Mouse (Mus musculus) hindbrain, embryonic 11.5 days (tissue): ENCODE measurements around the gene Necap2. TPM values are rescaled to one million over a fixed set of nuclear protein-coding genes. Genes with fewer than 3 reads are reported as not detected.

Experiments
- ATAC-seq: fragments of 200-750 bp; cut with Nextera tagmentation; 2 replicates; pipeline ENCODE4 v1.8.0; 2017; ENCODE audit warnings: mild to moderate bottlenecking, moderate TSS enrichment, moderate library complexity; ENCODE audit not compliant: low FRiP score
- DNase-seq: peaks from one replicate; pipeline ENCODE4 v3.0.0-alpha.2; 2015; ENCODE audit warnings: low spot score
- H3K27ac ChIP-seq: fragments of 300-500 bp; sonication (generic); 2 replicates; pipeline ENCODE4 v1.5.1; 2014; ENCODE audit warnings: mild to moderate bottlenecking, low read depth, low read length
- H3K27me3 ChIP-seq: fragments of 300-500 bp; sonication (generic); 2 replicates; pipeline ENCODE4 v1.6.1; 2014; ENCODE audit warnings: mild to moderate bottlenecking, low read length, moderate library complexity, mixed read lengths; ENCODE audit not compliant: control insufficient read depth, insufficient read depth
- H3K36me3 ChIP-seq: fragments of 300-500 bp; sonication (generic); 2 replicates; pipeline ENCODE4 v1.6.1; 2014; ENCODE audit warnings: mild to moderate bottlenecking, low read length, moderate library complexity, mixed read lengths; ENCODE audit not compliant: control insufficient read depth, insufficient read depth
- H3K4me1 ChIP-seq: fragments of 300-500 bp; sonication (generic); replicated peaks from 2 replicates; pipeline ENCODE4 v1.6.1; 2014; ENCODE audit warnings: low read length, mixed read lengths; ENCODE audit not compliant: control insufficient read depth, insufficient read depth
- H3K4me2 ChIP-seq: fragments of 300-500 bp; sonication (generic); replicated peaks from 2 replicates; pipeline ENCODE4 v1.6.1; 2014; ENCODE audit warnings: mild to moderate bottlenecking, low read depth, low read length
- H3K4me3 ChIP-seq: fragments of 300-500 bp; sonication (generic); 2 replicates; pipeline ENCODE4 v1.5.1; 2014; ENCODE audit warnings: low read depth, low read length
- H3K9ac ChIP-seq: fragments of 300-500 bp; sonication (generic); 2 replicates; pipeline ENCODE4 v1.6.1; 2014; ENCODE audit warnings: low read depth, low read length
- H3K9me3 ChIP-seq: fragments of 300-500 bp; sonication (generic); 2 replicates; pipeline ENCODE4 v1.6.1; 2016; ENCODE audit warnings: low read length; ENCODE audit not compliant: control insufficient read depth
- WGBS: fragments of 180-500 bp; shearing (Covaris S2); extraction: QIAGEN DNeasy Blood & Tissue Kit; methylation state at CpG from one replicate; pipeline ENCODE4 v1.1.7; 2014; 5-methylcytosine and 5-hydroxymethylcytosine counted together
- polyA plus RNA-seq: library from polyadenylated mRNA; unstranded; fragments of >200 nt; fragmentation: Nextera tagmentation; extraction: Ambion mirVana; gene quantifications from 2 replicates; pipeline ENCODE4 v1.2.1, GENCODE M21; 2014

Gene Necap2
- polyA plus RNA-seq, 1 experiment from 2014 or later: 50.8 TPM

GRCm38 (mm10) chr4:141108196-141108732, 30.1 kb upstream of the Necap2 start:
- no peak for ATAC-seq
- WGBS: 43% methylated on average over 10 of the region's 10 CpGs
- Histone ChIP-seq H3K9ac (no peak overlapping the region), H3K36me3 (0 out of 2 replicates have a peak, but pooled peaks cover 5% of the 10 kb centered on the region), H3K9me3 (no peaks in the 10 kb centered on the region), H3K27me3 (no peaks in the 10 kb centered on the region), H3K4me1 (no peaks in the 10 kb centered on the region), H3K4me3 (no peak overlapping the region), H3K27ac (no peak overlapping the region), H3K4me2 (no peak overlapping the region)
- DNase-seq: no peak

GRCm38 (mm10) chr4:141106526-141107183, 28.5 kb upstream of the Necap2 start:
- no peak overlapping the region for H3K27ac ChIP-seq
- no peak overlapping the region for H3K4me3 ChIP-seq
- H3K4me1 ChIP-seq: no peaks in the 10 kb centered on the region
- WGBS: 83% methylated on average over 16 of the region's 16 CpGs
- H3K36me3 ChIP-seq: 0 out of 2 replicates have a peak, but pooled peaks cover 5% of the 10 kb centered on the region
- DNase-seq (no peak), ATAC-seq (no peak)
- H3K27me3 ChIP-seq: no peaks in the 10 kb centered on the region
- no peak overlapping the region for H3K4me2 ChIP-seq
- H3K9me3 ChIP-seq: no peaks in the 10 kb centered on the region
- no peak overlapping the region for H3K9ac ChIP-seq

DNA sequence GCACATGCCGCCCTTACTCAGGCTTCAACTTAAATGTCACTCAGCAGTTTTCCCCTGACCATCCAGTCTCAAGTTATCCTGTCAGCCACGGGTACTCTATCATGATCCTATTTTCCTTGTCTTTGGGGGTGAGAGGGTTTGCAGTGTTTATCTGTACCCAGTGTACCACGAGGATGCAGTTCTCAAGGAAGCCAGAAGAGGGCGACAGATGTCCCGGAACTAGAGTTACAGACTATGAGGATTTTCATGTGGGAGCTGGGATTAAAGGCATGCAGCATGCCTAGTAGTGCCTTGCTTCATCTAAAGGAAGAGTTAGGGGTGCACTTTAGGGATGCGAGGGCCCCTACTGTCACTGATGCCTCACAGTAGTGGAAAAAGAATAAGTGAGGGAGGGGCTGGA, 23.7 kb upstream of the Necap2 start:
- WGBS: 60% methylated on average over 6 of the region's 6 CpGs
- no peak for ATAC-seq

GRCm38 (mm10) chr4:141101291-141101690, 23.1 kb upstream of the Necap2 start:
- H3K4me1 ChIP-seq: no peaks in the 10 kb centered on the region

More for the DNA sequence above, 23.7 kb upstream of the Necap2 start:
- Histone ChIP-seq H3K27me3 (no peaks in the 10 kb centered on the region), H3K4me1 (no peaks in the 10 kb centered on the region), H3K36me3 (no peaks in the 10 kb centered on the region), H3K4me3 (no peak overlapping the region), H3K9ac (no peak overlapping the region), H3K27ac (no peak overlapping the region), H3K4me2 (no peak overlapping the region), H3K9me3 (no peaks in the 10 kb centered on the region)
- DNase-seq: peak; percentile 58

DNA sequence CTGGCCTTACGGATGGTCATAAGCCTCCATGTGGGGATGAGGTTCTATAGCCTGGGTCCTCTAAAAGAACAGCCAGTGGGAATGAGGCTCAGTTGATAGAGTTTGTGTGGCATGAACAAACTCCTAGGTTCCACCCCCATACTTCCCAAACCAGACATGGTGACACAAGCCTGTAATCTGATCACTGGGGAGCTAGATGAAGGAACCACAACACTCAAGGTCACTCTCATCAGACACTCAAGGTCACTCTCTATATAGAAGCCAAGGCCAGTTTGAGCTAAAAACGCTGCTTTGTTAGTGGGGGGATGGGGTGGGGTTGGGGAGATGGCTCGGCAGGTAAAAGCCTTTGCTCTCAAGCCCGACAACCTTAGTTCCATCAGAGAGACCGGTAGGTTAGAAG, 21.8 kb upstream of the Necap2 start:
- no peak overlapping the region for H3K9ac ChIP-seq
- no peak for DNase-seq
- H3K4me1 ChIP-seq: no peaks in the 10 kb centered on the region
- H3K27ac ChIP-seq: no peak overlapping the region
- no peak overlapping the region for H3K4me2 ChIP-seq
- H3K4me3 ChIP-seq: no peak overlapping the region
- no peaks in the 10 kb centered on the region for H3K9me3 ChIP-seq
- H3K36me3 ChIP-seq: no peaks in the 10 kb centered on the region
- no peaks in the 10 kb centered on the region for H3K27me3 ChIP-seq
- WGBS: 83% methylated on average over 5 of the region's 5 CpGs
- no peak for ATAC-seq

More at GRCm38 (mm10) chr4:141101291-141101690, 23.1 kb upstream of the Necap2 start:
- H3K4me3 ChIP-seq: no peak overlapping the region
- H3K9me3 ChIP-seq: no peaks in the 10 kb centered on the region
- no peak for ATAC-seq
- no peak overlapping the region for H3K4me2 ChIP-seq
- DNase-seq: no peak
- WGBS: 96% methylated on average over 9 of the region's 9 CpGs
- no peak overlapping the region for H3K9ac ChIP-seq
- H3K27ac ChIP-seq: no peak overlapping the region
- no peaks in the 10 kb centered on the region for H3K27me3 ChIP-seq
- no peaks in the 10 kb centered on the region for H3K36me3 ChIP-seq

GRCm38 (mm10) chr4:141098935-141099334, 20.8 kb upstream of the Necap2 start:
- no peaks in the 10 kb centered on the region for H3K27me3 ChIP-seq
- H3K36me3 ChIP-seq: no peaks in the 10 kb centered on the region
- 83% methylated on average over 4 of the region's 4 CpGs for WGBS
- no peak overlapping the region for H3K9ac ChIP-seq
- DNase-seq (no peak), ATAC-seq (no peak)
- H3K4me2 ChIP-seq: no peak overlapping the region
- H3K4me1 ChIP-seq: no peaks in the 10 kb centered on the region
- no peaks in the 10 kb centered on the region for H3K9me3 ChIP-seq
- H3K27ac ChIP-seq: no peak overlapping the region
- H3K4me3 ChIP-seq: no peak overlapping the region

GRCm38 (mm10) chr4:141096710-141097109, 18.6 kb upstream of the Necap2 start:
- H3K4me3 ChIP-seq: no peak overlapping the region
- H3K4me1 ChIP-seq: no peaks in the 10 kb centered on the region
- H3K27me3 ChIP-seq: no peaks in the 10 kb centered on the region
- DNase-seq (no peak), ATAC-seq (no peak)
- WGBS: 17% methylated on average over 9 of the region's 9 CpGs
- no peaks in the 10 kb centered on the region for H3K36me3 ChIP-seq
- no peaks in the 10 kb centered on the region for H3K9me3 ChIP-seq
- no peak overlapping the region for H3K27ac ChIP-seq
- H3K9ac ChIP-seq: no peak overlapping the region
- no peak overlapping the region for H3K4me2 ChIP-seq

DNA sequence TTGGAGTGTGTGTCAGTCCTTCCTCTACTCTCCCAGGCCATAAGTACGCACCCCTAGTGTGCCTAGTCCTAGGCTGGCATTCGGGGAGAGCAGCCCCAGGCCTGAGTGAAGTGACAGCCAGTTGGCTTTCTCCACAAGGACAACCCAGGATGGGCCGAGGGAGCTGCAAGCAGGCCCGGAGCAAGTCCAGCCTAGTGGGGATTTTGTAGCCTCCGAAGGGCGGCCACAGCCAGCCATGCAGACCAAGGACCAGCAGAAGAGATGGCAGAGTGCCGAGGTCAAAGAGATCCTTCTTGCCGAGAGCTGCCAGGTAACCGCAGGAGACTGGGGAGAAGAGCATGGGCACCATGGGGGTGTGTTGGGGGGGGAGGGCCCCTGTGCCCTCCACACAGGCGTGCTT, 16.9 kb upstream of the Necap2 start:
- Histone ChIP-seq H3K36me3 (no peaks in the 10 kb centered on the region), H3K4me2 (no peak overlapping the region), H3K4me3 (no peak overlapping the region), H3K27me3 (no peaks in the 10 kb centered on the region), H3K9me3 (no peaks in the 10 kb centered on the region), H3K9ac (no peak overlapping the region), H3K4me1 (no peaks in the 10 kb centered on the region), H3K27ac (no peak overlapping the region)
- ATAC-seq (no peak), DNase-seq (no peak)
- WGBS: 80% methylated on average over 10 of the region's 10 CpGs

- Histone ChIP-seq H3K4me1 (no peaks in the 10 kb centered on the region), H3K4me3 (no peak overlapping the region), H3K9me3 (no peaks in the 10 kb centered on the region), H3K9ac (no peak overlapping the region), H3K27me3 (no peaks in the 10 kb centered on the region), H3K27ac (no peak overlapping the region), H3K36me3 (no peaks in the 10 kb centered on the region), H3K4me2 (no peak overlapping the region)
- DNase-seq (no peak), ATAC-seq (no peak)
- WGBS: 77% methylated on average over 9 of the region's 9 CpGs
Measured at GRCm38 (mm10) chr4:141088714-141089113, 10.6 kb upstream of the Necap2 start.
